Mouse (Mus musculus) testis, adult 2 months (tissue): ENCODE data around the gene Taar9.
"Not testable (repeated sequence)": the region's sequence is repeated elsewhere in the genome, so short reads cannot be mapped to it uniquely, and the experiment has no call there.

Source experiments
- CTCF ChIP-seq: fragments of 200-500 bp; IDR thresholded peaks from 2 replicates; pipeline ENCODE4 v1.5.1; 2012; ENCODE audit warnings: low read depth, mild to moderate bottlenecking, inconsistent platforms, low read length, moderate library complexity; ENCODE audit not compliant: control insufficient read depth, insufficient read depth, insufficient replicate concordance
- POLR2A ChIP-seq: fragments of 200-500 bp; IDR thresholded peaks from 2 replicates; pipeline ENCODE4 v1.6.1; 2012; ENCODE audit warnings: low read depth, mild to moderate bottlenecking, inconsistent platforms, low read length, moderate library complexity; ENCODE audit not compliant: control insufficient read depth

DNA sequence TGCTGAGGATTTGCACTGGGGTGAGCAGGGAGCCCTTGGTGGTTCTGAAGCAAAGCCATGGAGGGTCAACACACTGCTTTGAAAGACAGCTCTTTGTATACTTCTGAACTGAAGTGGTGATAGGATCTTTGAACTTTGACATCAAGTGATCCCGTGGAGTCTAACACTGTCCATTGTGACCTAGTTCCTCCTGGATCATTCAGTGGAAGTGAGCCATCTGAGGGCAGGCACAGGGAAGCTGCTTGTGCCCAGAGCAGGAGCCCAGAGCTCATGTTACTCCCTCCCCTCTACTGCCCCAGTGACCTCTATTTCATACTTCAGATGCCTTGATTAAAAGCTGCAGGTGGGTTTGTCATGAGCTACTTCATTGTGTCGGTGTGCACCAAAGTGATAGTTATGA is 12.3 kb downstream of the Taar9 start:
- not testable (repeated sequence) for TF ChIP-seq POLR2A, CTCF
